In genomic region chr1:120085696-120086095, GRCm38 (mm10) we compare ENCODE assay signal across 16 mouse cellular contexts. TPM values are rescaled to one million over a fixed set of nuclear protein-coding genes. Genes with fewer than 3 reads are reported as not detected.
"Had no signal": no experiment of that assay in that cellular context is flagged by ENCODE, and none has a peak within 500 bp of the region (broad histone marks: within the 10 kb centered on the region; RNA-seq: fewer than 3 reads in every experiment).

No protein-coding gene starts in this region.

- H3K27ac ChIP-seq: left cerebral cortex, adult 2 months; limb, embryonic 15.5 days; liver, embryonic 12.5 days; midbrain, embryonic 10.5 days; neural tube, embryonic 12.5 days; stomach, embryonic 15.5 days had no signal

- H3K4me3 ChIP-seq: left cerebral cortex, adult 2 months; limb, embryonic 15.5 days; liver, embryonic 12.5 days; midbrain, embryonic 10.5 days; myocyte; neural tube, embryonic 12.5 days; stomach, embryonic 15.5 days had no signal

- DNase-seq: kidney, adult 2 months; kidney, postnatal 25 days; lung, embryonic 14.5 days; lung, postnatal 10 days; lung, postnatal 4 days; midbrain, embryonic 14.5 days; spleen, adult 18-20 months had no signal

- H3K9ac ChIP-seq: limb, embryonic 15.5 days; liver, embryonic 12.5 days; lung, embryonic 14.5 days; neural tube, embryonic 12.5 days; stomach, embryonic 15.5 days had no signal

- H3K36me3 ChIP-seq: limb, embryonic 15.5 days; liver, embryonic 12.5 days; midbrain, embryonic 10.5 days; neural tube, embryonic 12.5 days; stomach, embryonic 15.5 days had no signal

- H3K9me3 ChIP-seq: limb, embryonic 15.5 days; liver, embryonic 12.5 days; midbrain, embryonic 10.5 days; neural tube, embryonic 12.5 days; stomach, embryonic 15.5 days had no signal

- H3K4me1 ChIP-seq: neural tube, embryonic 12.5 days; stomach, embryonic 15.5 days had no signal

- H3K27me3 ChIP-seq: limb, embryonic 15.5 days; liver, embryonic 12.5 days; neural tube, embryonic 12.5 days; stomach, embryonic 15.5 days had no signal

- H3K4me2 ChIP-seq: limb, embryonic 15.5 days; liver, embryonic 12.5 days; lung, embryonic 14.5 days; neural tube, embryonic 12.5 days; stomach, embryonic 15.5 days had no signal

- ATAC-seq: liver, embryonic 12.5 days had no signal

RNA-seq across cellular contexts. Expression of gene Tmem37, which starts 11.8 kb away (rescaled TPM):
- total RNA-seq: megakaryocyte, adult 5-6 weeks; neutrophil, adult 5-6 weeks had no signal
